Mouse (Mus musculus) lung, embryonic 14.5 days (tissue): ENCODE measurements at regions not wholly inside any gene's neighbourhood (a gene's known extent, or its start where the extent isn't known, plus 50 kb on each side); places are given as distances from the start of the nearest gene placed in this dataset.
A peak's percentile ranks its signal among the peaks of the same experiment; 100 is the strongest.

ENCODE experiments used
- ATAC-seq: fragments of 200-750 bp; cut with Nextera tagmentation; 2 replicates; pipeline ENCODE4 v1.8.0; 2017; ENCODE audit warnings: mild to moderate bottlenecking, moderate TSS enrichment, moderate library complexity; ENCODE audit not compliant: insufficient read depth
- DNase-seq: peaks from one replicate; pipeline ENCODE4 v3.0.0-alpha.2; 2015
- H3K27ac ChIP-seq: fragments of 300-500 bp; sonication (generic); 2 replicates; pipeline ENCODE4 v1.5.1; 2014; ENCODE audit warnings: low read depth, mild to moderate bottlenecking, moderate library complexity
- H3K27me3 ChIP-seq: fragments of 300-500 bp; sonication (generic); 2 replicates; pipeline ENCODE4 v1.6.1; 2014; ENCODE audit warnings: low read length, control low read depth; ENCODE audit not compliant: insufficient read depth
- H3K36me3 ChIP-seq: fragments of 300-500 bp; sonication (generic); 2 replicates; pipeline ENCODE4 v1.6.1; 2014; ENCODE audit warnings: control low read depth; ENCODE audit not compliant: insufficient read depth
- H3K4me1 ChIP-seq: fragments of 300-500 bp; sonication (generic); 2 replicates; pipeline ENCODE4 v1.6.1; 2014; ENCODE audit warnings: antibody characterized with exemption, control low read depth; ENCODE audit not compliant: insufficient read depth
- H3K4me2 ChIP-seq: fragments of 300-500 bp; sonication (generic); 2 replicates; pipeline ENCODE4 v1.6.1; 2014; ENCODE audit warnings: mild to moderate bottlenecking
- H3K4me3 ChIP-seq: fragments of 300-500 bp; sonication (generic); 2 replicates; pipeline ENCODE4 v1.5.1; 2014; ENCODE audit warnings: low read depth, low read length
- H3K9ac ChIP-seq: fragments of 300-500 bp; sonication (generic); 2 replicates; pipeline ENCODE4 v1.6.1; 2014
- H3K9me3 ChIP-seq: fragments of 300-500 bp; sonication (generic); 2 replicates; pipeline ENCODE4 v1.6.1; 2016; ENCODE audit warnings: low read depth, low read length, control low read depth
- CTCF ChIP-seq: IDR thresholded peaks from 2 replicates; pipeline ENCODE4 v1.5.1; 2016; ENCODE audit warnings: antibody characterized with exemption, low read depth
- WGBS: fragments of 180-500 bp; shearing (Covaris S2); extraction: QIAGEN DNeasy Blood & Tissue Kit; methylation state at CpG from one replicate; pipeline ENCODE4 v1.1.7; 2014; 5-methylcytosine and 5-hydroxymethylcytosine counted together

DNA sequence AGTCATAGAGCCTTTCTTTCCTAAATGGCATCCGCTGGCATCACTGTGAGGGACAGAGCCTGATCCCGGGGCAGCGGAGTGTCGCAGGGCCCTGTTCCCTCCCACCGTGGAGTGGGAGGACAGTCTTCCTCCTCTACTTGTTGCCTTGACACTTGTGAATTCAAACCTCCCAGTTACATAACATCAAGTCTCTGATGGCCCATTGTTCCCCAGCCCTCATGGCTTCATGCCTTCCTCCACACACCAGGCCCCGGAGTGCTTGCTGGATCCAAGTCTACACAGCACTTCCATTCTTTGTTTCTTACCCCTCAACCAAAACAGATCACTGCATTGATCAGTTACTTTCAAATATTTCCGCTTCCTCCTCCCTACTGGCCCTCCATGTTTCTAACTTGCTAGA lies 357.7 kb upstream of the Maf start:
- H3K9me3 ChIP-seq, result no peaks in the 10 kb centered on the region
- DNase-seq (no peak), ATAC-seq (no peak)
- no peak overlapping the region for H3K4me3 ChIP-seq
- no peak overlapping the region for H3K9ac ChIP-seq
- H3K27ac ChIP-seq, result no peak overlapping the region
- WGBS, result 93% methylated on average over 7 of the region's 7 CpGs
- no peaks in the 10 kb centered on the region for H3K36me3 ChIP-seq
- H3K4me2 ChIP-seq, result no peak overlapping the region
- TF ChIP-seq CTCF, result no peak
- no peaks in the 10 kb centered on the region for H3K27me3 ChIP-seq
- no peaks in the 10 kb centered on the region for H3K4me1 ChIP-seq

DNA sequence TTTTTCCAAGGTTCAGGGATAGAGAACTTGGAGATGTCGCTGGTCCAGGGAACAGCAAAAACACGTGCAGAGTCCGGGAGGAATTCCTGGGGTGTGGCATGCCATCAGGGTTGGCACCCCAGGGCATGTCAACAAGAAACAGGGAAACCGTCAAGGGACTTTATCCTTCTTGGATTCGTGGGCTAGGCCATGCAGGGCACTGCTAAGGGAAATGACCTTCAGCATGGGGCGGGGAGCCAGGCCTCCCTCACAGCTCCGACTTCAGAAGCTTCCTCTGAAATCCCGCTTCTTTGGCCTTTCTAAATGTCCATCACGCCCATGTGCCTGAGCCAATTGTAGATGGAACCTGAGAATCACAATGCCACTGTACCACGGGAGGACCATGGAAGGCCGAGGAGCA lies 357.0 kb upstream of the Maf start:
- Histone ChIP-seq H3K36me3 (no peaks in the 10 kb centered on the region), H3K4me1 (no peaks in the 10 kb centered on the region), H3K9me3 (no peaks in the 10 kb centered on the region), H3K27me3 (no peaks in the 10 kb centered on the region), H3K27ac (no peak overlapping the region), H3K9ac (no peak overlapping the region), H3K4me2 (no peak overlapping the region), H3K4me3 (no peak overlapping the region)
- TF ChIP-seq CTCF, result no peak
- no peak for ATAC-seq
- DNase-seq, result no peak
- WGBS, result 89% methylated on average over 11 of the region's 11 CpGs

DNA sequence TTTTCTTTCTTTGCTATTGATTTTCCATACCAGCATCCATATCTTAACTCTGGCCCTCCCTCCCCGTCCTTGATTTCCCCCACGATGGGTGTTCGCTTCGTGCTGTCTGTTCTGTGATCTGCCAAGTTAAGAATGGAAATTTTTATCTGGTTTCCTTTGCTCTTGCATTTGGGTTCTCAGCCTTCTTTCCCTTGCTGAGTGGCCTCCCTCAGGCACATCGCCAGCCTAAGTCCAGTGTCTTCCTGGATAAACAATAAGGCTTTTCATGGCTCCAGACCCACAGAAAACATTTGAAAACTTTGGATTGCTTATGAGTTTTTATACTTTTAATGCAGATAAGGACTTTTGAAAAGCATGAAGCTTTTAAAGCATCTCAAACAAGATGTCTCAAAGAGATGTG lies 355.9 kb upstream of the Maf start:
- no peaks in the 10 kb centered on the region for H3K36me3 ChIP-seq
- no peaks in the 10 kb centered on the region for H3K4me1 ChIP-seq
- 72% methylated on average over 5 of the region's 5 CpGs for WGBS
- no peak overlapping the region for H3K4me3 ChIP-seq
- no peak overlapping the region for H3K9ac ChIP-seq
- DNase-seq (peak; percentile 52), ATAC-seq (no peak)
- H3K4me2 ChIP-seq, result no peak overlapping the region
- H3K27ac ChIP-seq, result no peak overlapping the region
- no peak for TF ChIP-seq CTCF
- H3K9me3 ChIP-seq, result no peaks in the 10 kb centered on the region
- no peaks in the 10 kb centered on the region for H3K27me3 ChIP-seq

DNA sequence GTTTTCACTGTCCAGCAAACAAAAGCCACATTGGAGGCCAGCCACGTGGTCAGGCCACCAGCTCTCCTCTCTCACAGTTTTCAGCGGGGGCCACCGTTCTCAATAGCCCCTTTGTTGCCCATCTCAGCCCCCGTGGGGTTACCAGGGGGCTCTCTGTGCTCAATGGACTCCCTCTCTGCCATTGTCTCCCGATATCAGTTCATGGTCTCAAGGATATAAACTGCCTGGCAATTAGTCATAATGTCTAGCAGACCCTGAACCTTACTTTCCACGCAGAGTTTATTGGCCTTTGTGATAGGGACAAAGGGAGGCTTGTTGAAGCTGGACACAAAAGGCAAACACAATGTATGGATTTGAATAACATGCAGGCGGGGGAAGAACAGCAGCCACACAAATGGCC lies 345.9 kb upstream of the Maf start:
- Histone ChIP-seq H3K9ac (no peak overlapping the region), H3K27me3 (no peaks in the 10 kb centered on the region), H3K36me3 (no peaks in the 10 kb centered on the region), H3K4me2 (no peak overlapping the region), H3K4me3 (no peak overlapping the region), H3K4me1 (0 out of 2 replicates have a peak, but pooled peaks cover 3% of the 10 kb centered on the region), H3K27ac (no peak overlapping the region), H3K9me3 (no peaks in the 10 kb centered on the region)
- DNase-seq (no peak), ATAC-seq (no peak)
- 41% methylated on average over 7 of the region's 7 CpGs for WGBS
- TF ChIP-seq CTCF, result no peak

DNA sequence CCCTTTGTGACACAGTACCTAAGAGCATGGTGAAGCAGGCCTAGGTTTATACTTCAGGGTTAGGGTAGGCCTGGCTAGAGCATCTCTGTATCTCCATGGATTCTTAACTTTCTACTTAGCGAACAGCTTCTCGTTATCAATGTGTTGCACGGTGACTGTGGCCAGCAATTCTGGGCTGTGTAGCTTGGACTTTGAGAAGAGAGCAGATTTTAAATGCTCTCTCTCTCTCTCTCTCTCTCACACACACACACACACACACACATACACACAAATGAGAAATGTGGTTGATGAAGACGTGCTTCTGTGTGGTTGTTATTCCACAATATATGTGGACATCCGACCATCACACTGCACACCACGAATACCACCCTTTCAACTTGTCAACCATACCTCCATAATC lies 345.4 kb upstream of the Maf start:
- Histone ChIP-seq H3K9me3 (no peaks in the 10 kb centered on the region), H3K9ac (no peak overlapping the region), H3K4me3 (no peak overlapping the region), H3K36me3 (no peaks in the 10 kb centered on the region), H3K27me3 (no peaks in the 10 kb centered on the region), H3K4me1 (0 out of 2 replicates have a peak, but pooled peaks cover 3% of the 10 kb centered on the region), H3K4me2 (no peak overlapping the region), H3K27ac (no peak overlapping the region)
- no peak for TF ChIP-seq CTCF
- 65% methylated on average over 6 of the region's 6 CpGs for WGBS
- no peak for DNase-seq
- no peak for ATAC-seq

DNA sequence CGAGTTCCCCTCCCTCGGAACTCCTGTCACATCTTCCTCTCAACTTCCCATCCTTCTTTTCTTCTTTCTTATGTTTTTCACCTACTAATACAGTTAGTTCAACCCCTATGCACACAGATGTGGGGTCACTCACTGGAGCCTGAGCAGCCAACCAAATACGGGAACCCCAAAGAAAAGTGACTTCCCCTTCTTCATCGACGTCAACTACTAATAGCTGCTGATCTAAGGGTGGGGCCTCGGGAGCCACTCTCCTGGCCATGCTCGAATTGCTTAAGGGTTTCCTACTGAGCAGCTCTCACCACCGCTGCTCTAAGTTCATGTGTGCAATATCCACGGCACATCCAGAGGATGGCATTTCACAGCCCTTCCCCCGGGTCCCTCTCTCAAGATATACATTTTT lies 340.9 kb upstream of the Maf start:
- no peak for TF ChIP-seq CTCF

DNA sequence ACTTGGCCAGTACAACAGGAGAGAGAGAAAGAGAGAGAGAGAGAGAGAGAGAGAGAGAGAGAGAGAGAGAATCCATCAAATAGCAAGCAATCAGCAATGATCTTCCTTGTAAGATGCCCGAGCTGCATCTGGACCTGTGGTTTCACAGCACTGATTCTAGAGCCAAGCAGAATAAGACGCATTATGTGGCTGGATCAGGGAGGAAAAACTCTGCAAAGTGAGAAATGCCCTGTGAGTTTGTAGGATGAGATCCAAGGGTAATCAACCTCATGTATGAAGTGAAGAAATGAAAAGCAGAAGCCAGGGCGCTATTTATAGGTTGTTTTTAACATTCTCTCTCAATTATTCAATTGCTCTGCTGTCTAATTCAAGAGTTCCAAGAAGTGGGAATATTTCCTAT lies 339.3 kb upstream of the Maf start:
- Histone ChIP-seq H3K4me2 (no peak overlapping the region), H3K9ac (no peak overlapping the region), H3K36me3 (no peaks in the 10 kb centered on the region), H3K4me1 (no peaks in the 10 kb centered on the region), H3K9me3 (no peaks in the 10 kb centered on the region), H3K27ac (no peak overlapping the region), H3K4me3 (no peak overlapping the region), H3K27me3 (no peaks in the 10 kb centered on the region)
- peak; percentile 37 for DNase-seq
- 47% methylated on average over 3 of the region's 3 CpGs for WGBS
- no peak for ATAC-seq
- no peak for TF ChIP-seq CTCF

More for the DNA sequence above, 340.9 kb upstream of the Maf start:
- H3K4me2 ChIP-seq, result no peak overlapping the region
- no peak overlapping the region for H3K4me3 ChIP-seq
- DNase-seq (no peak), ATAC-seq (no peak)
- no peaks in the 10 kb centered on the region for H3K9me3 ChIP-seq
- H3K27me3 ChIP-seq, result no peaks in the 10 kb centered on the region
- no peak overlapping the region for H3K27ac ChIP-seq
- 0 out of 2 replicates have a peak, but pooled peaks cover 2% of the 10 kb centered on the region for H3K4me1 ChIP-seq
- 78% methylated on average over 10 of the region's 10 CpGs for WGBS
- H3K9ac ChIP-seq, result no peak overlapping the region
- no peaks in the 10 kb centered on the region for H3K36me3 ChIP-seq

DNA sequence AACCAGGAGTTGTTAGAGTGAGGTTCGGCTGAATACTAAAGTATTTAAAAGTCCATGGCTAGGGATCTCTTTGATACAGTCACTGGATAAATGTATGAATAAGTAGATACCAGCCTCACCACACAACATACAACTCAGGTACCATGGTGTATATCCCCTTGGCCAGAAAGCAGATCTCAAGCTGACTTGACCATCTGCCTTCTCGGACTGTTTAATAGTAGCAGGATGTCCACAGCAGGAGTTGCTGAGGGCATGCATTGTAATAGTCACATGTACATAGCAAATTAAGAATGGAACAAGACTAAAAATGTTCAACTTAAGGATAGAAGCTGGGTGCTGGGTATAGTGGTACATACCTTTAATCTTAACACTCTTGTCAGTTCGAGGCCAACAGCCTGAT lies 337.9 kb upstream of the Maf start:
- no peak for TF ChIP-seq CTCF
- 87% methylated on average over 3 of the region's 3 CpGs for WGBS
- no peak for DNase-seq
- no peak overlapping the region for H3K9ac ChIP-seq
- H3K36me3 ChIP-seq, result no peaks in the 10 kb centered on the region
- no peak overlapping the region for H3K27ac ChIP-seq
- no peaks in the 10 kb centered on the region for H3K9me3 ChIP-seq
- H3K4me2 ChIP-seq, result no peak overlapping the region
- no peak for ATAC-seq
- no peaks in the 10 kb centered on the region for H3K27me3 ChIP-seq
- H3K4me1 ChIP-seq, result no peaks in the 10 kb centered on the region
- no peak overlapping the region for H3K4me3 ChIP-seq
